Mouse (Mus musculus) hindbrain, embryonic 16.5 days (tissue): ENCODE data around the gene Emc8. TPM values are rescaled to one million over a fixed set of nuclear protein-coding genes. Genes with fewer than 3 reads are reported as not detected.
A peak's percentile ranks its signal among the peaks of the same experiment; 100 is the strongest.

Experiments used
- ATAC-seq: fragments of 200-750 bp; cut with Nextera tagmentation; 2 replicates; pipeline ENCODE4 v1.8.0; 2017; ENCODE audit warnings: moderate TSS enrichment, moderate library complexity
- H3K27ac ChIP-seq: fragments of 300-500 bp; sonication (generic); 2 replicates; pipeline ENCODE4 v1.5.1; 2014; ENCODE audit warnings: low read depth, mild to moderate bottlenecking, control low read depth, low read length, moderate library complexity
- H3K27me3 ChIP-seq: fragments of 300-500 bp; sonication (generic); replicated peaks from 2 replicates; pipeline ENCODE4 v1.6.1; 2014; ENCODE audit warnings: low read length; ENCODE audit not compliant: control insufficient read depth, insufficient read depth
- H3K36me3 ChIP-seq: fragments of 300-500 bp; sonication (generic); 2 replicates; pipeline ENCODE4 v1.6.1; 2014; ENCODE audit warnings: mild to moderate bottlenecking, low read length, moderate library complexity, mixed read lengths; ENCODE audit not compliant: control insufficient read depth, insufficient read depth
- H3K4me1 ChIP-seq: fragments of 300-500 bp; sonication (generic); 2 replicates; pipeline ENCODE4 v1.6.1; 2014; ENCODE audit warnings: low read depth, low read length; ENCODE audit not compliant: control insufficient read depth, insufficient read depth
- H3K4me2 ChIP-seq: fragments of 300-500 bp; sonication (generic); 2 replicates; pipeline ENCODE4 v1.6.1; 2014; ENCODE audit warnings: mild to moderate bottlenecking, low read length, control low read depth, moderate library complexity
- H3K4me3 ChIP-seq: fragments of 300-500 bp; sonication (generic); 2 replicates; pipeline ENCODE4 v1.5.1; 2014; ENCODE audit warnings: mild to moderate bottlenecking, low read length, control low read depth, moderate library complexity
- H3K9ac ChIP-seq: fragments of 300-500 bp; sonication (generic); 2 replicates; pipeline ENCODE4 v1.6.1; 2014; ENCODE audit warnings: low read depth, mild to moderate bottlenecking, control low read depth, low read length, moderate library complexity
- H3K9me3 ChIP-seq: fragments of 300-500 bp; sonication (generic); 2 replicates; pipeline ENCODE4 v1.6.1; 2014; ENCODE audit warnings: mild to moderate bottlenecking, low read length, moderate library complexity; ENCODE audit not compliant: control insufficient read depth
- WGBS: fragments of 180-500 bp; shearing (Covaris S2); extraction: QIAGEN DNeasy Blood & Tissue Kit; methylation state at CpG from one replicate; pipeline ENCODE4 v1.1.7; 2014; 5-methylcytosine and 5-hydroxymethylcytosine counted together
- polyA plus RNA-seq: library from polyadenylated mRNA; unstranded; fragments of >200 nt; fragmentation: Nextera tagmentation; extraction: Ambion mirVana; gene quantifications from 2 replicates; pipeline ENCODE4 v1.2.1, GENCODE M21; 2015

Gene Emc8
- polyA plus RNA-seq, 1 experiment from 2014 or later, result 118 TPM

GRCm38 (mm10) chr8:120620441-120620840 lies 47.9 kb downstream of the Emc8 start:
- Histone ChIP-seq H3K27ac (no peak overlapping the region), H3K27me3 (no peaks in the 10 kb centered on the region), H3K4me2 (no peak overlapping the region), H3K4me3 (no peak overlapping the region), H3K4me1 (peaks cover 15% of the 10 kb centered on the region), H3K9me3 (no peaks in the 10 kb centered on the region), H3K9ac (no peak overlapping the region), H3K36me3 (no peaks in the 10 kb centered on the region)
- no peak for ATAC-seq
- 65% methylated on average over 7 of the region's 7 CpGs for WGBS

DNA sequence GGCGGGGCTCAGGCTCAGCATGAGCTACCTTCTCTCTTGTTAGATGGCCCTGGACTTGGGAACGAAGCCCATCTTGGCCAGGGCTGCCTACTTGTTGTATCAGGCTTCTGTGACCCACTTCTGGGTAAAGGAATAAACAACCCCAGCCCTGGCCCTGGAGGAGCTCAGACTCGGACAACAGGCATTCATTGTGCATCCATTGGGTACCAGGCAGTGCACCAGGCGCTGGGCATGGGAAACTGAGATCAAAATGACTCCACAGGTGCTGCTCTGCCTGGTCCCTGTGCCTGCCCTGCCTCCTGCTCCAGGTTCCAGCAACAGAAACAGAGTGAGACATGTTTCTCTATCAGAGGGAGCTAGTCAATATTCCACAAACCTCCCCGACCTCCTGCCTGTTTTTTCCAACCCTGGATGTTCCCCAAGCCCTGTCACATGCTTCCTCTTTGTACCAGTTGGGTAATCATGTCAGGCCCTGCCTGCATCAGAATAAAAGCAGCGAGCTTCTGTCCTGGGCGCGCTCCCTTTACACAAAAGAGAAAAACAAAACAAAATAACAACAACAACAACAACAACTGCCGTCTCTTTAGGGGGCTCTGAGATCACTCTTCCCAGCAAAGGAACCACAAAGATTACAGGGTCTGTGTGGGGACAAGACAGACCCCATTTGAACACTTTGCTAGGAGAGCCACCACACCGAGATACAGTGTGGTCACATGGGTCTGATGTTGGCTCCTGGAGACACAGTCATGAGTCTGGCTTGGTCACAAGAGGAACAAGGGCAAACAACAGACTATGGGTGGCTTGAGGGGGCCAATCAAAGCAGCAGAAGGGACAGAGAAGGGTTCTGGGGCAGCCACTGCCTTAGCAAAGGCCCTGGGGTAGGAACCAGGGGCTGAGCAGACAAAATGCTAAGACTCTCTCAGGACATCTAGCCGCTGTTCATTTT lies 48.9 kb downstream of the Emc8 start:
- Histone ChIP-seq H3K27me3 (no peaks in the 10 kb centered on the region), H3K27ac (no peak overlapping the region), H3K4me1 (peaks cover 15% of the 10 kb centered on the region), H3K9ac (no peak overlapping the region), H3K4me2 (no peak overlapping the region), H3K4me3 (no peak overlapping the region), H3K36me3 (no peaks in the 10 kb centered on the region), H3K9me3 (no peaks in the 10 kb centered on the region)
- WGBS, result 66% methylated on average over 11 of the region's 11 CpGs
- no peak for ATAC-seq

GRCm38 (mm10) chr8:120618110-120618509 lies 50.3 kb downstream of the Emc8 start:
- H3K4me2 ChIP-seq, result peak overlapping the region; percentile 16; the same call in 1 of the 2 replicates
- no peak overlapping the region; the same call in 1 of the 2 replicates for H3K9ac ChIP-seq
- no peak overlapping the region for H3K27ac ChIP-seq
- H3K9me3 ChIP-seq, result no peaks in the 10 kb centered on the region
- WGBS, result 0% methylated on average over 6 of the region's 6 CpGs
- H3K4me3 ChIP-seq, result no peak overlapping the region
- H3K36me3 ChIP-seq, result no peaks in the 10 kb centered on the region
- ATAC-seq, result peak; percentile 26
- no peaks in the 10 kb centered on the region for H3K27me3 ChIP-seq
- H3K4me1 ChIP-seq, result peaks cover 15% of the 10 kb centered on the region

DNA sequence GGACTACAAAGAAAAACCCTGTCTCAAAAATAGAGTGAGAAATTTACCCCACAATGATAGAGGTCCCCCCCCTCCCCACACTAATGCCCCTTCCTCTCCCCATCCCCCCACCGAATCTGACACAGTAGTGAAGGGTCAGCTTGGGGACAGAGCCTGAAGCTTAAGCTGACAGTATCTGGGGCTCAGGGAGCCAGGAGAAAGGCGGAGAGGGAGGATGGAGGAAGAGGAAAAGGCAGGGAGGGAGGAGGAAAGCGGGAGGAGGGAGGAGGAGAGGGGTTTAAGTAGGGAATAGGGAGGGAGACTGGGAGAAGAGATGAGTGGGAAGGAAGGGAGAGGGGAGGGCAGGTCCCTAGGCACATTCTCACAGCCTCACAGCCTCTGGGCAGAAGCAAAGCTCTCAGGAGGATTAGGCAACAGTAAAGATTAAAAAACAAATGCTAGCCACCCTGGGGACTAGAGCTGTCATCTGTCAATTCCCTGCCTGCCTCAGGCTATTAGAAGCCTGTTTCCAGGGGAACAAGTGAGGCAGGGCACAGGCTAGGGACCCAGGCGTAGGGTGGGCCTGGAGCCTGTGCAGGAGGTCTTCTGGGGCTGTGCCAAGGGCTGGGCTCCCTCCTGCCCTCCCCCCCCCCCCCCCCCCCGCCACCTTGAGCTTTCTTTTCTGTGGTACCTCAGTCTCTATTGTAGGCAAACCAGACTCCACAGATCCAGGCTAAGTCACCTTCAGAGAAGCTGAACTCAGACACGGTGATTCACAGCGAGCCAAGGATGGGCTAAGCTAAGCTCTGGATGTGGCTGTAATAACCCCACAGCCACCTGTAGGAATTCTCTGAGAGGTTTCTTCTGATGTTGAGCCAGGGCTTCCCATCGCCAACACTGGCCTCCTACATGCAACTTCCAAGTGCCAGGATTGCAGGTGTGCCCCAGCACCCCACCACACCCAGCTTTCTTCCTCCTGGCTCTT lies 51.4 kb downstream of the Emc8 start:
- H3K4me1 ChIP-seq, result peaks cover 15% of the 10 kb centered on the region
- ATAC-seq, result peak; percentile 48
- H3K9ac ChIP-seq, result no peak overlapping the region
- no peaks in the 10 kb centered on the region for H3K9me3 ChIP-seq
- H3K27me3 ChIP-seq, result no peaks in the 10 kb centered on the region
- 21% methylated on average over 8 of the region's 8 CpGs for WGBS
- no peak overlapping the region for H3K4me3 ChIP-seq
- H3K27ac ChIP-seq, result 0 out of 2 replicates have a peak overlapping the region, but pooled peaks have one; percentile 13
- H3K4me2 ChIP-seq, result no peak overlapping the region
- no peaks in the 10 kb centered on the region for H3K36me3 ChIP-seq

- no peaks in the 10 kb centered on the region; the same call in 1 of the 2 replicates for H3K27me3 ChIP-seq
- H3K9ac ChIP-seq, result no peak overlapping the region
- no peak overlapping the region for H3K4me2 ChIP-seq
- H3K27ac ChIP-seq, result no peak overlapping the region
- 89% methylated on average over 3 of the region's 3 CpGs for WGBS
- no peak overlapping the region for H3K4me3 ChIP-seq
- no peaks in the 10 kb centered on the region for H3K36me3 ChIP-seq
- no peak for ATAC-seq
- peaks cover 15% of the 10 kb centered on the region for H3K4me1 ChIP-seq
- no peaks in the 10 kb centered on the region for H3K9me3 ChIP-seq
Observed at GRCm38 (mm10) chr8:120614491-120614890, 53.9 kb downstream of the Emc8 start.

- Histone ChIP-seq H3K4me2 (no peak overlapping the region), H3K4me1 (no peaks in the 10 kb centered on the region), H3K9ac (no peak overlapping the region), H3K9me3 (no peaks in the 10 kb centered on the region), H3K36me3 (no peaks in the 10 kb centered on the region), H3K27me3 (no peaks in the 10 kb centered on the region; the same call in 1 of the 2 replicates), H3K4me3 (no peak overlapping the region), H3K27ac (no peak overlapping the region)
- ATAC-seq, result no peak
- 79% methylated on average over 6 of the region's 6 CpGs for WGBS
Observed at GRCm38 (mm10) chr8:120610824-120611223, 57.5 kb downstream of the Emc8 start.

GRCm38 (mm10) chr8:120607885-120608284 lies 60.5 kb downstream of the Emc8 start:
- Histone ChIP-seq H3K36me3 (no peaks in the 10 kb centered on the region), H3K9ac (no peak overlapping the region), H3K9me3 (no peaks in the 10 kb centered on the region), H3K4me1 (peaks cover under 1% of the 10 kb centered on the region; the same call in 1 of the 2 replicates), H3K4me3 (no peak overlapping the region), H3K4me2 (no peak overlapping the region), H3K27ac (no peak overlapping the region), H3K27me3 (no peaks in the 10 kb centered on the region; the same call in 1 of the 2 replicates)
- no peak for ATAC-seq
- WGBS, result 11% methylated on average over 7 of the region's 7 CpGs

DNA sequence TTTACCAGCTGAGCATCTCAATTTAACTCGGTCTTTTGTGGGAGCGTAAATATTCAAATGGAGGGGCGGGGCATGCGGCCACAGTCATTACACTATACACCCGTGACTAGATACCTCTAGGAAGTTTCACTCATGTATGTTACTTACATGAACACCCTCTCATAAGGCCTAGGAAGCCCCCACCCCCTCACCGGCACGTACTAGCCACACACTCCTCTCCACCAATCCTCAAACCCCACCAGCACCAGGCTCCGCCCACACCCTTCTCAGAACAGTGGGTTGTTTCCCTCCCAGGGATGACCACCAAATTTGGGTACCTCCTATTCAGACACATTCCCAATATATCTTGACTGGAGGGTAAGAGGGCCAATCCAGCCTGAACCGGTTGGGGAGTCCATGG lies 60.9 kb downstream of the Emc8 start:
- H3K9me3 ChIP-seq, result no peaks in the 10 kb centered on the region
- peak; percentile 34; the same call in 1 of the 2 replicates for ATAC-seq

More for the DNA sequence above, 60.9 kb downstream of the Emc8 start:
- peaks cover 5% of the 10 kb centered on the region for H3K4me1 ChIP-seq
- H3K36me3 ChIP-seq, result no peaks in the 10 kb centered on the region
- no peak overlapping the region for H3K27ac ChIP-seq
- no peak overlapping the region for H3K9ac ChIP-seq
- no peaks in the 10 kb centered on the region; the same call in 1 of the 2 replicates for H3K27me3 ChIP-seq
- WGBS, result 76% methylated on average over 9 of the region's 9 CpGs
- H3K4me3 ChIP-seq, result no peak overlapping the region
- no peak overlapping the region for H3K4me2 ChIP-seq
